Mouse (Mus musculus) T-helper 17 cell (primary cell): ENCODE results near the gene Spata13.

Source experiments
- in situ Hi-C, 2 experiments: fragments of 300-600 bp; cut with MboI, MseI; formaldehyde crosslinking; loops; 1 replicate in 1 of 2; 2 replicates in 1 of 2; pipeline ENCODE4 v1.15.1; 2025; ENCODE audit warnings: high pct_unique_total_duplicates in 2 of 2

Spata13 gene

DNA sequence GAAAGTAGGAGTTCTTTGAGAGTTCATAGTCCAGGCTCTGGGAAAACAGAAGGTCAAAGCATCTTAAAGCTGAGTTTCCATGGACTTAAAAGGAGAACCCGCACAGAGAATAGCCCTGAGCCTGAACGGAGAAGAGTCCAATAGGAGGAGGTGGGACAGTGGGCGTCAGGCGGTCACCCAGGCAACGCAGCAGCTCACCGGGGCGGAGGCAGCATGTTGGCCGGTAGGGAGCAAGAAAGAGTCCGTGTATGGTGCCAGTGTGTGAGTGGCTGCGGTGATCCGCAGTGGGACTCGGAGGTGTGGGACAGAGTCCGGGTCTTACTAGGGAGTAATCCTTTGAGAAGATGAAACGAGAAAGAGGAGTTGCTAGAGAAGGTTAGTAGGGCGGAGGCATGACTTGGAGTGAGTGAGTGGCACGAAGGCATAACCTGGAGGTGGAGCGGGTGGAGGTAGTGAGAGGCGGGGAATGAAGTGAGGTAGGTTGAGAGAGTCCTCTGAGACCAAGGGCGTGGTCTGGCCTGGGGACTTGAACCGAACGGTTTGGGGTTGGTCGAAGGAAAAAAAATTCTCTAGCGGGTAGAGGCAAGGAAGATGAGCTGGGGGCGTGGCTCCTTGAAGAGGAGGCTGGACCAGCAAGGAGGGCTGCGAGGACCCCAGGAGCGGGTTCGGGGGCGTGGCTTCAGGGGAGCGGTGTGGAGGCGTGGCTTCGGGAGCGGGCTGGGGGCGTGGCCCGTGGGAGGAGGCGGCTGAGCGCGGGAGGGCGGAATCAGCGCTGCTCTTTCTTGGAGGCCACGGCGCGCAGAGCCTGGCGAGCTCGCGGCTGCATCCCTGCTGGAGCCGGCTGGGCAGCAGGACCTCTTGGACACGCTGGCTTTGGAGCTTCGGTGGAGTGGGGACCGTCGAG is at the start of gene Spata13:
Gene Spata13, plus strand, starts transcription at position 41 of the 904 bp plus-strand sequence.
- in situ Hi-C loops, result no loop called here

DNA sequence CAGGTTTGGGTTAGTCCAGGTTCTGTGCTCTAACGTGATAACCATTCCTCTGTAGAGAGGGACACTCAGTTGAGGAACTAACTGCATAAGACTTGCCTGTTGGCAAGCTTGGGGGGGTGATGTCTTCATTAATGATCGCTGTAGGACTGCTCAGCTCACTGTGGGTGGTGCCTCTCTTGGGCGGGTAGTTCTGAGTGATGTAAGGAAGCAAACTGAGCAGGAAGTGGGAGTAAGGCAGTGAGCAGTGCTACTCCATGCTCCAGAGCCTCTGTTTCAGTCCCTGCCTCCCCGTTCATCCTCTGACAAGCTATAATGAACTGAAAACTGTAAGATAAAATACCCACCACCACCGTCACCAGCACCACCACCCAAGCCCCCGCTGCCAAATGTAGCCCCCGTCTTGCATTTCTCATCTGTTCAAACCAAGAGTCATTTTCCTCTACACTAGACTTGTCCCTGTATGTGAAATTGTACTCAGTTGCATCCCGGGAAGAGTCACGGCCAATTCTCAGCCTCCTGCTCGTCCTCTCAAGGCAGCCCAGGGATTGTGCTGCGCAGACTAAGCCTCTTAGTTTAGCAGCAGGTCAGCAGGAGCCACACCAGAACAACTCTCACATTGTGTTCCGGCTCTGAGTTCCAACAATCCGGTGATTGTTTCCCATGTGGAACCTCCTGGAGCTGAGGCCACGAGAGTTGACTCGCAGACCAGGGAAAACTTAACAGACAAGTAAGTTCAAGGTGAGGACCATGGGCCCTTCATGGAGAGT is 46.9 kb upstream of the Spata13 start:
- in situ Hi-C loops, result no loop called here

DNA sequence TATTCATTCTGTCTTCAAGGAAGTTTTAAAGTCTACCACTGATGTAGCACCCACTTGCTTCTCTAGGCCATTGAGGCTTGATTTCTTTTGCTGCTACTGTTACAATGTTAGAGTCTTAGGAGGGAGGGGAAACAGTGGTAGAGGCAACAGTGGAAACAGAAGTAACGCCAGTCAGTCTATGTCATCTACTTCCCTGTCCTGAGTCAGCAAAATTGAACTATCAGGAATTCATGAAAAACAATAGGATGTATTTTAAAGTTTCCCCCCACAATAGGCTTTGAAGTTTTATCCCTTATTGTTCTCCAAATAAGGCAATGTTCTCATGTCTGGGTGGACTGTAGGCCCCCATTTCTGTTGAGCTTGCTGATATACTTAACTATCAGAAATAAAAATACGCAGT is 44.8 kb upstream of the Spata13 start:
- in situ Hi-C loops, result no loop called here

DNA sequence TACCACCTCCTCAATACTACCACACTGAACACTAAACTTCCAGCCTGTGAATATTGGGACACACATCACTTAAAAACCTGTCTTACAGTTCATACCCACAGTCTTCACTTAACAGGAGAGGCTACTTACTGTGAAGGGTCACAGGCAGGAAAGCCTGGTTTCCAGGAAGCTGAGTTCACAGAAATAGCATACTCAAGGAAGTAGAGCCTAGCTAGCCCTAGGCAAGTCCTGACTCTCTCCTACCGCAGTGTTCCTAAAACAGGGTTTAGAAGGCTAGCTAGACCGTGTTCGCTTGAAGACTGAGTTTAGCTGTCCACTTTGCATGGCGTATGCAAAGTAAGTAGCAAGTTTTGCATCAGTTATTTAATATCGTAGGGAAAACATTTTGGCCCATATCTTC is 41.5 kb upstream of the Spata13 start:
- in situ Hi-C loops, result no loop called here

DNA sequence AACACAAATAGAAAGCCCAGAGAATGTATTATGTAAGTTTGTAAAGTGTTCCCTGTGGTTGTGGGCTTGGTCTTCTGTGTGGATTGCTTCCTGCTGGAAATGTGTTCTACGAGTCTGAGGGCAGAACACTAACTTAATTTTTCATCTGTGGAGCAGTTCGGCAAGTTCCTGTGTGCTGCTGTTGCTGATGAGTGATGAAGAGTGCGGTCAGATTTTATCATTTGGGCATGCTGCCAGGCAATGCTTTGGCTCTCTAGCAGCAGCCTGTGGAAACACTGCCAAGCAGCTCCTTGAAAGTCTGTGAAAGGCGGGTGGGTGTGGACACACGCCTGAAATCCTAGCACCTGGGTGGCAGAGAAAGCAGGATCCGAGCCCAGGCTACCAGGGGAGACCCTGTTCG is 41.0 kb upstream of the Spata13 start:
- in situ Hi-C loops, result no loop called here

DNA sequence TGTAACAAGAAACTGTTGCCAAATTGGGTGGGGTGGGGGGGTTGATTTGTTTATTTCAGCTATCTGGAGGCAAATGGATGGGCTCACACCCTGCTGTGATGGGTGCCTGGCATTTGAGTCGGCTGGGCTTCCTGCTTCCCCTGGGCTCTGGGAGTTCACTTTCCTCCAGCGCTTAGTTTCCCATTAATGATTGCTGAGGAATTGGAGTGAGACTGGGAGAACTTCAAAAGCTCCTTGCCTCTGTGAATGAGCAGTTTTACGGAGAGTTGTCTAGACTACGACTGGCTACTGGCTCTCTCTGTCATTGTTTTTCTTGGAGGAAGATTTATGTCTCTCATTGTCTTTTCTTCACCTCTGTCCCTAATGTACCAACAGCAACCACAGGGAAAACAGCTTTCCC is 36.2 kb upstream of the Spata13 start:
- in situ Hi-C loops, result no loop called here

DNA sequence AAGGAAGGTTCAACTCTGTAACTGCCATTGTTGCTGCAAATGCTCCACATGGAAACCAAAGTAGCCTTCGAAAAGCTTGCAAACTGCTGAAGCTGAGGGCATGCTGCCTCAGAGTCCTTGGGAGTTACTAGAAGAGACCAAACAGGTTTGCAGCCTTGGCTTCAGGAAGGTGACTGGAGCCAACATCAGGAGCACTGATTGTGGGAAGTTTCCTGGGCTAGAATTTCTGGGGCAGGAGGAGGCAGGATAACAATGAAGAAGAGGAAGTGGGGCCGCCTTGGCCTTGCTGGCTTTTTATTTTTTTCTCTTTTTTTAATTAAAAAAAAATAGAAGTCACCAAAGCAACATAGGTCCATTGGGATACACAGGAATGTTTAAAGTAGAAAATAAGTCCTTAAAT is 34.8 kb upstream of the Spata13 start:
- in situ Hi-C loops, result no loop called here

DNA sequence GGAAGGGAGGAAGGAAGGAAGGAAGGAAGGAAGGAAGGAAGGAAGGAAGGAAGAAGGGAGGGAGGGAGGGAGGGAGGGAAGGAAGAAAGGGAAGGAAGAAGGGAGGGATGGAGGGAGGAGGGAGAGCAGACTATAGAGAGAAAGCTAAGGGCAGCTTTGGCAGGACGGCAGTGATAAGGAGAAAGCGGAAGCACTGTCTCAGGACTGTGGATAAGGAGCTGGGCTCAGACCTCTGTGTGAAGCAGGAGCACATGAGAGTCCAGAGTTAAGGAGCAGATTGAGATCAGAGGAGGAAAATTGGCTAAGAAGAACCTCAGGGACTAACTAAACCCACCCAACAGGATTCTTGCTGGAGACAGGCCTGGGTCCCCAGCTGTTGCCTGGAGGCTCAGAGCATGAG is 28.2 kb upstream of the Spata13 start:
- in situ Hi-C loops, result no loop called here

DNA sequence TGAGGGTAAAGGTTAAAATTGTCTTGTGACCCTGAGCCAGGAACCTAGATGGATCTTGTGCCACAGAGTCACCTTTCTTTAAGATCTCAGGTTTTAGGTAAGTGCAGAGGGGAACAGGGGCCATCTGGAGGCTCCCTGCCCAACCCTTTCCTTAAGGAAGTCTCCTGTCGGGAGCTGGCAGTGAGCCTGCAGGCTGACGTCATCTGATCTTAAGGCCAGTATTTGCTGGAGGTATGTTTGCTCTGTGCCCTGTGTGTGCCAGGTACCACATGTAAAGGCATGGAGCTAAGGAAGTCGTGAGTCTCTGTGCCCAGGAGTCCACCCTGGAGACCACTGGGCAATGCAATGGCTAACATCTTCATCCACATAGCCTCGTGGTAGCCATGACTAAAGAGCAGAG is 27.6 kb upstream of the Spata13 start:
- in situ Hi-C loops, result no loop called here

DNA sequence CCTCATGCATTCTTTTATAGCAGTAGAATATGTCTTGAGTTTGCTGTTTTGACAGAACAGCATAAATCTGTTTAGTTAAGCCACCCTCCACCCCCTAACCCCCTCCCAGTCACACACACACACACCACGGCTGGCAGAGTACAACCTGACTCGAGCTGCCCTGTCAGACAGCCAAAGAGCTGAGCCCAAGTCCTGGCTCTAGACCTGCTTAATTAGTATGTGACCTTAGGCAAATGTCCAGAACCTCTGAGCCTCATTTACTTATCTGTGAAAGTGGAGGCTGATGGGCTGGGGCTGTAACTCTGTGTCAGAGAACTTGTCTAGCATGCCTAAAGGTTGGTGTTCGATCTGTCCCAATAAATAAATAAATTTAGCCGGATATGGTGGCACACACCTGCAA is 26.1 kb upstream of the Spata13 start:
- in situ Hi-C loops, result no loop called here

DNA sequence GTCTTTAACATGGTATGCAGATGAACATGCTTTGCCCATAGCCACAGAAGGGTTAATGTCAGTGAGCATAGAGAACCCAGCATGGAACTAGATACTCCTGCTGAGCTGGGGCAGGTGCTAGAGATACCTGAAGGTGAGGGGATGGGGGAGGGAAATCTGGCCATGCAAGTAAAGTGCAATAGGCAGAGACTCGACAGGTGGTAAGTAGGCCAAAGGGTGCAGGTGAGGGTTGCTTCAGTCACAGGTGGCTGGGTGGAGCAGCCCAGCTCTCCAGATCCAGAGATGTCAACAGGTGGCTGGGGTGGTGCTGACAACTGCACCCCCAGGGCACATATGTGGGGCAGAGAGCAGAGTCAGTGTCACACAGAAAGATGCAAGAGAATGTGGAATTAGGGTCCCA is 24.6 kb upstream of the Spata13 start:
- in situ Hi-C loops, result no loop called here

DNA sequence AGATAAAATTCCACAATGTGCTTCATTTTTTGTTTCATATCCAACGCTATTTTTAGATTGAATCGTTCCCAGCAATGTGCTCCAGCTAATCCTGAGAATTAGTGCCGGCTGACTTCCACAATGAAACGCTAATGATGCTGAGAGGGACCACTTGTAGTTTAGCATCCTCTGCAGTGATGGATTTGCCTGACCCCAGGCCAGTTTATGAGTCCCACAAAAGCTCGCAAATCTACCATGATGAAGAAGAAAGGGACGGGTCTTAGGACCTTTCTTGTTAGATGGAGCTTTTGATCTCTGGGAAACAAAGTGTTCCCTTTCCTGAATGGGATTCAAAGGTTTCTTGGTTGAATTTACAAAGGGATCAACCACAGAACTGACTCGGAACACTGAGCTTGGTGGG is 21.1 kb upstream of the Spata13 start:
- in situ Hi-C loops, result no loop called here

DNA sequence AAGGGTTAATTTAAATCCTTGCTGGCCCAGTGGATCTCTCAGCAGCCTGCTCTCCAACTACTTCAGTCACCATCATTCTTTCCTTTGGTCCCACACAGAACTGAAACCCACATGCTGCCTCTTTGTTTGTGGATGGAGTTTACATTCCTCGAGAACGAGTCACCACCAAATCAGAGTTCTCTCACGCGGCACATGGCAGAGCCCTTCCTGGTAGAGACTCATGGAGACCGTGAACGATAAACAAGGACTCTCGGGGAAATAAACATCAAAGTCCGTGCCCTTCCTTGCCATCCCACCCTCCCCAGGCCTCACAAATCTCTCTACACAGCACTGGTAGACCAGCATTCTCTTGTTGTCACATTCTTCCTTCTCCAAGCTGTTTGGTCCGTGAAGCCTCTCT is 12.7 kb upstream of the Spata13 start:
- in situ Hi-C loops, result loop anchor here in 1 of 2 experiments (10.0 kb wide), 1 partner anchor 1494 kb away; no protein-coding TSS in a partner anchor

DNA sequence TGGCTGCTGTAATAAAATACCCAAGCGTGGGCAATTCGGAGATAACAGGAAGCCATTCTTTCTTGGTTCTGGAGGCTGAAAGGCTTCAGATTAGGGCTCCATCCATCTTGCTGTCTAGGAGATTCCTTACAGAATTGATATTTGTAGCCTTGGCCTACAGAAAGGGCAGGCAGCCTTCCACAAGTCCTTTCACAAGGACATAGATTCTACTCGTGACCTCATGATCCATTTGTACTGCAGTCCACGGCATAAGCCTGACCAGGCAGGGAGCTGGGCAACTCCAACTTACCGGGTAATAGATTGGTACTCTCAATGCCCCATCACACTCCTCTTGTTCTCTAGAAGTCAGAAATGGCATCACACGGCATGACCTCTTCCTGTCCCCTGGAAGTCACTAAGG is 8.3 kb upstream of the Spata13 start:
- in situ Hi-C loops, result loop anchor here (5.0 to 10.0 kb wide), 2 partner anchors 53 to 1489 kb away; no protein-coding TSS in a partner anchor

DNA sequence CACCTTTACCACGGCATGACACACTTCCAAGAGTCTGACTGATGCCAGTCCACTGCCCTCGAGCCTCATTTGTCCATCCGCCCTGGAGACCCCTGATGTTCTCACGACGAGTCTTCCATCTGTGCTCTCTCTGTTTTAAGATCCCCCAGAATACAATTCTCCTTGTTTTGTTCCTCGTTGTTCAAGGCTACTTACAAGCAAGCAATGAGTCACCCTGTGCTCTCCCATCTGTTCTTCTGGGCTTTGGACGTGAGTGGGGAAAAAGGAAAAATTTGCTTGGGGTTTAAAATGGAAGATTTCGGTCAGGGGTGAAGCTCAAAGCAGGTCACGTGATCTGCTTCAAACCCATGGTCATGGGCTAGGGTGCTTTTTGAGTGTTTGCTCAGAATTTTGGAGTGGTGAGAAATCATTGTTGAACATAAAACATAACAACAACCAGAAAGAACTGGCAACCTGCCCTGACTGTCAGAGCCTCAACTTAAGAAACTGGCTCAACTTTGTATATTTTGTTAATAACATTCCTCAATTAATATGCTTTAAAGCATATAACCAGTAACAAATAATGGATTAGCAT is 3.8 kb upstream of the Spata13 start:
- in situ Hi-C loops, result loop anchor here (5.0 to 10.0 kb wide), 2 partner anchors 58 to 1485 kb away; no protein-coding TSS in a partner anchor

DNA sequence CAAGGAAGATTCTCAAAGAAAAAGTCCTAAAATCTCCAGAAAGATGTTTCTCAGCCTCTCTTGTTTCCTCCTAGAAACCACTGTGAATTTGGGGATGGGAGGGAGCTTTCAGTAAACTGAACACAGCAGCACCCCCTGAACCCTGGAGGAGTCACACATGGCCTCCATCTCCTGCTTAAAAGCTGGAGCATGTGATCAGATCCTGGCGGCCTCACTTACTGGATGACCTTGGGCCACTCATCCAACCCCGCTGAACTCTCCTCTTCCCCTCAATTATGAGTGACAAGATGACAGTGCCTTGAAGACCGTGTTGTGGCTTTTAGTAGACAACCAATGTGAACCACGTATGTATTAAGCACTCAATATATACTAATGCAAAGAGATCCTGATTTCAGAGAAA is 2.8 kb upstream of the Spata13 start:
- in situ Hi-C loops, result no loop called here

DNA sequence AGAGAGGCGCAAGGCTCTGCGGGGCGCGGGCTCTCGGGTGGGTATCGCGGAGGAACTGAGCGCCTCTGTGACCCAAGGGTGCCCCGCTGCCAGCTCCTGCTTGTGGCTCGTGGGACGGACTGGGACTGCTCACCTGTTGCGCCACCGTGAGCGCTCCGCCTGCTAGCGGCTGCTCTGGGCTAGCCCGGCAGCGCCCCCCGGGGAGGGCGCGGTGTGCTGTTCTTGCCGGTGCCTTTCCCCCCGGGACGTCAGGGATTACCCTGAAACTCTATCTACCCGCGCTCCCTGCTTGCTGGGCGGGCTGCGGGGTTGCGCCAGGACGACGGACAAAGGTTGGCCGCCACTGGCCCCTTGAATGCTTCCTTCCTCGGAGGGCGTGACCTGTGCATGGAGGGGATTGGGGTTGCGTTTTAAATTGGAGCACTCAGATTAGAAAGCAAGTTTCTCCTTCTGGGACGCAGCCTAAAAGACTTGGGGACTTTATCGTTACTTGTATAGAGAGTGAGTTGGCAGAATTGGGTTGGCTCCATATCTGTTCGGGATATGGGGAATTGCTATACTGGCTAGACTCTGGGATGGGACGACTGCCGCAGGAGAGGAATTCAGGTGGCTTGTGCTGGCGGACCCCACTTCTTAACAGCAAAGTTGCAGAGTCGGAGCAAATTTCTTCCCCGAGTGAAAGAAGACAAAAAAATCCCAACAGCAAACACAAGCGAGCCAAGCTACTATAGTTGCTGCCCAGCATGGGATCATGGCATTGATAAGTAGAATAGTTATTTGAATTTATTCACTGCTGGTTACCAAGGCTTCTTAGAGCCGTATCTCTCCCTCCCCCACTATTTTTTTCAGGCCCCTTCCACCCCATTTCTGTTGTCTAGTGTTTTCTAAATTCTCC is 1.3 kb downstream of the Spata13 start:
- in situ Hi-C loops, result no loop called here

DNA sequence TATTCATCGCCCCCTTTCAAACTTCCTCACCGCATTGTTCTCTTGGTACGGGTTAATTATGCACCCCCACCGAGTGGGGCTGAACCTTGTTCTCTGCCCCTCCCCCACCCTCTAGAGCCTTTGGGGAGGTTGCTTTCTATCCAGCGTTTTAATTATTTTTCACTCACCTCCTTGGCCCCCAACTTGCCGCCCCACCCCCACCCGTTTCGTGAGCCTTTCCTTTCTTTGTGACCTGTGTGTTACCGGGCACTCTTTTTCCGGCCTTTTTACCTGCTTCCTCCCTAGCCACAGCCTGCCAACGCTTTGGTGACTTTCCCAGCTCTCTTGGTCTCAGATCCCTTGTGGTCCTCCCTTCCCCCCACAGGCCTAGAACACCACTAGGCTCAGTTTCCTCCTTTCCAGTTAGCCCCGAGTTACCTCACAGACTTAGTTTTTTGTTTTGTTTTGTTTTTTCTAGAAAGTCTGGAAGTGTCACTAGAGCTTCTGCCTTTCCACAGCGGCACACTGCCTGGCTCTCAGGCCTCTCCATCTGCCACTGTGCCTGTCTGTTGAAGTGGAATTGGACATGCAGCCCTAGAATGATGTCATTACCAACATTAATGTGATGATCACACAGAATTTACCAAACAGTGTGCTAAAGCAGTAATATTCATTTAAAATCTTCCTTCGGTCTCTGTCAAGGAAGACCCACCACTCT is 2.3 kb downstream of the Spata13 start:
- in situ Hi-C loops, result no loop called here

DNA sequence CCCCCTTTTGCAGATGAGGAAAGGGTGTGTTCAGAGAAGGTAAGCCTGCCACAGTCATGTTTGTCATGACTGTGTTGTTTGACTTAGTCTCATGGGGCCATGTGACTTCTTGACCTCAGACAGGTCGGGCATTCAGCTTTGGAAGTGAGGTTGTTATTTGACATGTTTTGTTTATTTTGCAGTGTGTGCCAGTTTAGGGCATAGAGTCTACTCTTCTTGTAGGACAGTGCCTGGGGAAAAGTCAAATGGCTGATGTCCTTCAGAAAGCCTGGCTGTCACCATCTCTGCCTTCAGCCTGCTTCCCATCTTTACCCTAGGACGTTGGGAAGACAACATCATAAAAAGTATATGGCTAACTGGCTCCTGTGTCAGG is 2.8 kb downstream of the Spata13 start:
- in situ Hi-C loops, result no loop called here

DNA sequence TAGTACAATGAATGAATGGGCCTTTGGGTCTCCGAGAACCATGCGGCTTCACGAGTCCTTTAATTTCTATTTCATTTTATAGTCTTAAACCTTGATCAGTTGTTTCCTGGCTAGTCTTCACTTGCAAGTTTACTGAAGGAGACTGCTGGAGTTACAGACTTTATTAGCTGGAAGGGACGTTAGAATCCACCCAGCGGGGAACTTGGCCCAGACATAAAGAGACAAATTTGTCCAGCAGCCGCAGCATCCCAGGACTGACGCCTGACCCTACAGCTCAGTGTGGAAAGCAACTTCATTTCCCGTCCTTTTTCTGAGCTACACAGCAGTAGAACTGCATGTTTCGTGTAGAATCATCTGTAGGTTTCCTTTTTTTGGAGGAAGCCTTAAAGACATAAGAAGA is 3.2 kb downstream of the Spata13 start:
- in situ Hi-C loops, result no loop called here

DNA sequence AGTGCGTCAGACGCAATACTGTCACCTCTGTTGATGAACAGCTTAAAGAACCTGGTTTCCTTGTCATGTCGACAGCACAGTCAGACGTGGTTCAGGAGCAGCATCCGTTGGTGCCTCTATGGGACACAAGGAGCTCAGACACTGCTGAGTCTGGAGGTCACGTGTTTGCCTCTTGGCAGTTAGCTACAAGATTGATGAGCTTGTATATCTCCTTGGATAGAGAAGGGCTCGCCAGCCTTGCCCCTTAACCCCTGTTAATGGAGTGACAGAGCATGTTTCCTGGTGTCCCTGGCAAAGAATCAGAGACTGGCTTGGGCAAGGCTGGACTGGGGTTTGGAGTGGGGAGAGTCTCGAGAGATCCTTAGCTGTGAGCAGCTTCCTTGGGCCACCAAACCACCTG is 4.4 kb downstream of the Spata13 start:
- in situ Hi-C loops, result no loop called here
